Mouse (Mus musculus) midbrain, embryonic 16.5 days (tissue): ENCODE data around the gene Rsph10b. TPM values are rescaled to one million over a fixed set of nuclear protein-coding genes. Genes with fewer than 3 reads are reported as not detected.
A peak's percentile ranks its signal among the peaks of the same experiment; 100 is the strongest.

Experiments
- ATAC-seq: fragments of 200-750 bp; cut with Nextera tagmentation; 2 replicates; pipeline ENCODE4 v1.8.0; 2017; ENCODE audit warnings: moderate TSS enrichment
- H3K27ac ChIP-seq: fragments of 300-500 bp; sonication (generic); 2 replicates; pipeline ENCODE4 v1.5.1; 2014; ENCODE audit warnings: mild to moderate bottlenecking, low read length, mixed read lengths
- H3K27me3 ChIP-seq: fragments of 300-500 bp; sonication (generic); 2 replicates; pipeline ENCODE4 v1.6.1; 2014; ENCODE audit warnings: low read depth, low read length, mixed read lengths; ENCODE audit not compliant: control insufficient read depth, insufficient read depth
- H3K36me3 ChIP-seq: fragments of 300-500 bp; sonication (generic); 2 replicates; pipeline ENCODE4 v1.6.1; 2014; ENCODE audit warnings: mild to moderate bottlenecking, low read length, moderate library complexity, mixed read lengths; ENCODE audit not compliant: control insufficient read depth, insufficient read depth
- H3K4me1 ChIP-seq: fragments of 300-500 bp; sonication (generic); 2 replicates; pipeline ENCODE4 v1.6.1; 2014; ENCODE audit warnings: mild to moderate bottlenecking, low read length, mixed read lengths; ENCODE audit not compliant: control insufficient read depth, insufficient read depth
- H3K4me2 ChIP-seq: fragments of 300-500 bp; sonication (generic); 2 replicates; pipeline ENCODE4 v1.6.1; 2014; ENCODE audit warnings: mild to moderate bottlenecking, low read length, mixed read lengths
- H3K4me3 ChIP-seq: fragments of 300-500 bp; sonication (generic); 2 replicates; pipeline ENCODE4 v1.5.1; 2014; ENCODE audit warnings: low read depth, mild to moderate bottlenecking, low read length, moderate library complexity, mixed read lengths
- H3K9ac ChIP-seq: fragments of 300-500 bp; sonication (generic); 2 replicates; pipeline ENCODE4 v1.6.1; 2014; ENCODE audit warnings: low read depth, low read length, mixed read lengths
- H3K9me3 ChIP-seq: fragments of 300-500 bp; sonication (generic); replicated peaks from 2 replicates; pipeline ENCODE4 v1.6.1; 2014; ENCODE audit warnings: mild to moderate bottlenecking, low read length, mixed read lengths; ENCODE audit not compliant: control insufficient read depth, poor library complexity, severe bottlenecking
- WGBS: fragments of 180-500 bp; shearing (Covaris S2); extraction: QIAGEN DNeasy Blood & Tissue Kit; methylation state at CpG from one replicate; pipeline ENCODE4 v1.1.7; 2014; 5-methylcytosine and 5-hydroxymethylcytosine counted together
- polyA plus RNA-seq: library from polyadenylated mRNA; unstranded; fragments of >200 nt; fragmentation: Nextera tagmentation; extraction: Ambion mirVana; gene quantifications from 2 replicates; pipeline ENCODE4 v1.2.1, GENCODE M21; 2015

Gene Rsph10b
- polyA plus RNA-seq, 1 experiment from 2014 or later = 3.6 TPM

DNA sequence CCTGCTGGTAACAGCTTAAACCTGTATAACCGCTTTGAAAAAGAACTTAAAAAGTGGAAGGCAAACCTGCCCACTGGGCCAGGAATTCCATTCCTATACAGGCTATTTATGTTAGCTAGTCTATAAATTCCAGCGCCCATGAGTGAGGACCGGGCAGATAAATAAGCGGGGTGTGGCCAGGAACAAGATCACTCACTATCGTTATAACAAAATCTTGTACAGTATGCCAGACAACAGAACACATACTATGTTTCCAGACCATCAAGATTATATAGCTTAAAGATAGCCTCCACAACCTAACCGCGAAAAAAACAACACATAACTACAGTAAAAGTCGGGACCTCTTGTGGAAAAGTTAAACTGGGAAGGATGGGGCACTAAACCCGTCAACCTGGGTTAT lies 23.9 kb upstream of the Rsph10b start:
- Histone ChIP-seq H3K9me3 (no peaks in the 10 kb centered on the region), H3K27ac (peak overlapping the region; percentile 88), H3K36me3 (peaks cover 11% of the 10 kb centered on the region), H3K27me3 (no peaks in the 10 kb centered on the region), H3K4me3 (peak overlapping the region; percentile 66), H3K4me1 (peaks cover 19% of the 10 kb centered on the region), H3K9ac (peak overlapping the region; percentile 71), H3K4me2 (peak overlapping the region; percentile 90)
- ATAC-seq = peak; percentile 10; the same call in 1 of the 2 replicates
- WGBS = 3% methylated on average over 9 of the region's 9 CpGs

DNA sequence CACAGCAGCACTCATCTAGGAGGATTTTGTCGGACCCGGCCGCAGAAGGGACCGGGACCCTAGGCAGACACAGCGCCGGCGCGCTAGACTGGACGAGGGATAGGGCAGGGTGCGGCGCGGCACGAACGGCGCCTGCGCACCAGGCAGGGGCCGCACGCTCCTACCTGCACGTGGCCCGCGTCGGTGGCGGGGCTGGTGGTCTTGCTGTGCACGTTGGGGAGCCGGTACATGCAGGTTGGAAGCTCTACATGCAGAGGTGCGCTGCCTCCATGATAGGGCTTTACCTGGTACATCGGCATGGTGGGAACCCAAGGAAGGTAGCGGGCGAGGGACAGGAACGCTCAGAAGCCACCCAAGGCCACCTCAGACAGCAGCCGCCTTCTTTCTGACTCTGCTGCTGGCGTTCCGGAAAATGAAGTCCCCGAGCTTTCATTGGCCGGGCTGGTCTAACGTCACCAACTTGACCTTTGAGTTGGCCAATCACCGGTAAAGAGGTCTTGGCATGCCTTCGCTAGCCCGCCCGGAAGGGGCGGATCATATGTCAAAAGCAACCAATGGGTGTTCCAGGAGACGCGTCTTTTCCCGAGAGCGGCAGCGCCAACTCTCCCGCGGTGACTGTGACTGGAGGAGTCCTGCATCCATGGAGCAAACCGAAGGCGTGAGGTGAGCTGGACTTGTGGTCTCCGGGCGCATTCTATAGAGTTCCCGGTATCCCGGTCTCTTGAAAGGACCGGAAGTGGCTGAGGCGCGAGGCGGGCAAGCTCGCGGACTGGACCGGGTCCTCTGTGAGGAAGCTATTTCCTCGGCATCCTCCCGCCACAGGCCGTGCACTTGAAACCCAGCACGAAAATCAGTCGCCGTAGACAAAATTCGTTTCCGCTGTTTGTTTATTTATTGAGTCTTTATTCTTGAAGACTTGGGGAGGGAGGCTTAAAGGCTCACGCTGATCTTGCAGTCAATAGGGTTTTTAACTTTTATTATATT lies 23.1 kb upstream of the Rsph10b start, which contains the start of the genes Aimp2 and Pms2:
Gene Aimp2 (minus strand): TSS at position 431 of the 984 bp plus-strand sequence.
Gene Pms2 (plus strand): TSS at position 548 of the 984 bp plus-strand sequence.
- H3K9me3 ChIP-seq = no peaks in the 10 kb centered on the region
- H3K4me1 ChIP-seq = peaks cover 19% of the 10 kb centered on the region
- H3K27me3 ChIP-seq = no peaks in the 10 kb centered on the region
- peaks cover 9% of the 10 kb centered on the region for H3K36me3 ChIP-seq
- H3K9ac ChIP-seq = peak within 1 kb of the TSS; percentile 71
- under 1% methylated on average over 70 of the region's 70 CpGs for WGBS
- peak within 1 kb of the TSS; percentile 88 for H3K27ac ChIP-seq
- H3K4me2 ChIP-seq = peak within 1 kb of the TSS; percentile 90
- peak; percentile 100 for ATAC-seq
- H3K4me3 ChIP-seq = peak within 1 kb of the TSS; percentile 66

DNA sequence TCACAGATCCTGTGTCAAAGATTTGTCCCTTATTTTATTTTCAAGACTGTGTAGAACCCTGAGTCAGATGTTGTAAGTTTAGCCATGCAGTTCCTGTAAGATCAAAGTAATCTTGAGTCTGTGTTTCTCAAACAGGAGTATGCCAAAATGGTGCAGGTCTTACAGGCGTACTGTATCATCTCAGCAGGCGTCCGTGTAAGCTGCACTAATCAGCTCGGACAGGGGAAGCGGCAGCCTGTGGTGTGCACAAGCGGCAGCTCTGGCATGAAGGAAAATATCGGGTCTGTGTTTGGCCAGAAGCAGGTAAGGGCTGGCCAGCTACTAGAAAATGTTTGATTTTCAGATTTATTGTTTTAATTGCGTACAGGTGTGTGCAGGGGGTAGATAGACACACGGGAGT lies 16.6 kb upstream of the Rsph10b start:
- no peak for ATAC-seq

DNA sequence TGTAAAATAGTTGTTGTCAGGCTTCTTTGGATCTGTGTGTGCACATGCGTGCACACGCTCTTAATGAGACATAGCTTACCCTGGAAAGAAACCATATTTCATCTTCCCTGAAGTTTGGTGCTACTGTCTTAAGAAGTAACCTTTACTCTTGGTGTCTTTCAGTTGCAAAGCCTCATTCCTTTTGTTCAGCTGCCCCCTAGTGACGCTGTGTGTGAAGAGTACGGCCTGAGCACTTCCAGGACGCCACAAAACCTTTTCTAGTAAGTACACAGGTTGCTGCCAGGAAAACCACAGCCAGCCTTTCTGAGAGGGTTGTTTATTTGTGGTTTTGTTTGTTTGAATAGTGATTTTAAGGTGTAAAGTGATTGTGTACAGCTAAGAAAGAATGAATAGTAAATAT lies 15.4 kb upstream of the Rsph10b start:
- H3K4me3 ChIP-seq = no peak overlapping the region
- H3K9ac ChIP-seq = no peak overlapping the region
- no peak overlapping the region for H3K4me2 ChIP-seq
- H3K27ac ChIP-seq = no peak overlapping the region
- H3K4me1 ChIP-seq = no peaks in the 10 kb centered on the region
- no peaks in the 10 kb centered on the region for H3K27me3 ChIP-seq
- 48% methylated on average over 5 of the region's 5 CpGs for WGBS
- no peak for ATAC-seq
- H3K36me3 ChIP-seq = peaks cover 15% of the 10 kb centered on the region
- no peaks in the 10 kb centered on the region for H3K9me3 ChIP-seq

More for the DNA sequence above, 16.6 kb upstream of the Rsph10b start:
- Histone ChIP-seq H3K9ac (no peak overlapping the region), H3K27me3 (no peaks in the 10 kb centered on the region), H3K4me3 (no peak overlapping the region), H3K36me3 (peaks cover 14% of the 10 kb centered on the region; the same call in 1 of the 2 replicates), H3K4me2 (no peak overlapping the region), H3K27ac (no peak overlapping the region), H3K4me1 (peaks cover 1% of the 10 kb centered on the region; the same call in 1 of the 2 replicates), H3K9me3 (no peaks in the 10 kb centered on the region)
- 88% methylated on average over 9 of the region's 9 CpGs for WGBS

DNA sequence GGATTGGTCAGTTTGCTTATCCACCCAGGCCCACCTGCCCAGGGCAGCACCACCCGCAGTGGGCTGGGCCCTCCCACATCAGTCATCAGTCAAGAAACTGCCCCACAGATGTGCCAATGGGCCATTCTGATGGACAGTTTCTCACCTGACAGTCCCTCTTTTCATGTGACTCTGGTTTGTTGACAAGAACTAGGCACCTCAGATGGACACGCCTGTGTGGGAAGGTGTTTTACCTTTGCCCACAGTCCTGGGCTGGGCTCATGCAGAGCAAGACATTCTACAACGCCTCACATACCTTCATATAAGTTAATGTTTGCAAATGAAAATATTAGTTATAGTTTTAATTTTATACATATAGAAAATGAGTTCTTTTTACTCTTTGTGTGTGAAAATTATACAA lies 14.7 kb upstream of the Rsph10b start:
- no peaks in the 10 kb centered on the region for H3K27me3 ChIP-seq
- ATAC-seq = no peak
- H3K4me3 ChIP-seq = no peak overlapping the region
- no peak overlapping the region for H3K4me2 ChIP-seq
- H3K27ac ChIP-seq = no peak overlapping the region
- no peak overlapping the region for H3K9ac ChIP-seq
- H3K36me3 ChIP-seq = peaks cover 18% of the 10 kb centered on the region
- H3K9me3 ChIP-seq = no peaks in the 10 kb centered on the region
- no peaks in the 10 kb centered on the region for H3K4me1 ChIP-seq
- 97% methylated on average over 3 of the region's 3 CpGs for WGBS

DNA sequence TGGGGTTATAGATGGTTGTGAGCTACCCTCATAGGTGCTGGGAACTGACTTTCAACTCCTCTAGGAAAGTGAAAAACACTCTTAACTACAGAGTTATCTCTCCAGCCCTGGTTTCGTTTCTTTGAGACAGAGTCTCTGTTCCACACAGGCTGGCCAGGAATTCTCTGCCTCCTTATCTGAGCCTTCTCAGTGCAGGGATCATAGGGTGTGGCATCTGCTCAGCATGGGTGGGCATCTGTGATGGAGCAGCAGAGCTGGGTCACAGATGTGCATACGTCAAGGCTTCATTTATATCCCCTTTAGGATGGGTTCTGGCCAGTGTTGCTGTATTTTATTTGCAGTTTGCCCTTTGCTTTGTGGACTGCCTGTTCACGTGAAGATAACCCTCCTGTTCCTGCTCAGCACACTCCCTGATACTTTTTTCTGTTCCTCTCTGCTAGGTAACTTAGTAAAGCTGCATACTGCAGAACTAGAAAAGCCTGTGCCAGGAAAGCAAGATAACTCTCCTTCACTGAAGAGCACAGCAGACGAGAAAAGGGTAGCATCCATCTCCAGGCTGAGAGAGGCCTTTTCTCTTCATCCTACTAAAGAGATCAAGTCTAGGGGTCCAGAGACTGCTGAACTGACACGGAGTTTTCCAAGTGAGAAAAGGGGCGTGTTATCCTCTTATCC lies 7.9 kb upstream of the Rsph10b start:
- Histone ChIP-seq H3K9me3 (no peaks in the 10 kb centered on the region), H3K36me3 (peaks cover 37% of the 10 kb centered on the region), H3K27me3 (no peaks in the 10 kb centered on the region), H3K4me3 (no peak overlapping the region), H3K4me1 (no peaks in the 10 kb centered on the region), H3K4me2 (no peak overlapping the region), H3K9ac (no peak overlapping the region), H3K27ac (no peak overlapping the region)
- 94% methylated on average over 6 of the region's 6 CpGs for WGBS
- ATAC-seq = no peak

DNA sequence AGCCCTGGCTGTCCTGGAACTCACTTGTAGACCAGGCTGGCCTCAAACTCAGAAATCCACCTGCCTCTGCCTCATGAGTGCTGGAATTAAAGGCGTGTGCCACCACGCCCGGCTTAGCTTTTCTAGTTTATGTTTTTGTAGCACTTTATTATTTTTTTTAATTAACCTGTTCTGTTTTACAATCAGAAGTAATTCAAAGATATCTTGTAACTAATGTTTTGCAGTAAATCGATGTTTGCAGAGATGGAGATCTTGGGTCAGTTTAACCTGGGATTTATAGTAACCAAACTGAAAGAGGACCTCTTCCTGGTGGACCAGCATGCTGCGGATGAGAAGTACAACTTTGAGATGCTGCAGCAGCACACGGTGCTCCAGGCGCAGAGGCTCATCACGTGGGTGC lies 5.0 kb upstream of the Rsph10b start, which contains the start of gene Gm42421:
Gene Gm42421 (plus strand): TSS at position 301 of the 400 bp plus-strand sequence.
- H3K27me3 ChIP-seq = no peaks in the 10 kb centered on the region
- no peak within 1 kb of the TSS for H3K4me2 ChIP-seq
- H3K36me3 ChIP-seq = peaks cover 35% of the 10 kb centered on the region
- 0 out of 2 replicates have a peak, but pooled peaks cover 1% of the 10 kb centered on the region for H3K4me1 ChIP-seq
- H3K9ac ChIP-seq = no peak within 1 kb of the TSS
- ATAC-seq = no peak
- no peak within 1 kb of the TSS for H3K27ac ChIP-seq
- H3K4me3 ChIP-seq = no peak within 1 kb of the TSS
- no peaks in the 10 kb centered on the region for H3K9me3 ChIP-seq
- 98% methylated on average over 8 of the region's 8 CpGs for WGBS

DNA sequence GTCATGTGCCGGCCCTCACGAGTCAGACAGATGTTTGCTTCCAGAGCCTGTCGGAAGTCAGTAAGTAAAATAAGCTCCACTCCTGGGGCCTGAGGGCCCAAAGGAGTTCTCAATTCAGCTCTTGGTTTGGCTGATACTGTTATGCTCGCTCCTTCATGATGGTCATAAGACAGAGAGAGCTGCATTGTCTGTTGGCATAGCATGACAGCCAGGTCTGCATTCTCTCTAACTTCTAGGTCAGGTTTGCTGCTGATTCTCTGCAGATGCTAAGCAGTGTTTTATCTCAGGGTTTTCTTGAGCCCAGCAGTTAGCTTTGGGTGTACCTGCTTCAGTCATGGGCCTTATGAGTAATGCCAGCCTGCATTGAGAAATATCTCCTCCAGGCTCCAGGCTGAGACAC lies 3.5 kb upstream of the Rsph10b start:
- Histone ChIP-seq H3K9ac (no peak overlapping the region), H3K4me3 (no peak overlapping the region), H3K27me3 (no peaks in the 10 kb centered on the region), H3K27ac (no peak overlapping the region), H3K9me3 (no peaks in the 10 kb centered on the region), H3K4me2 (no peak overlapping the region), H3K4me1 (0 out of 2 replicates have a peak, but pooled peaks cover 2% of the 10 kb centered on the region), H3K36me3 (peaks cover 30% of the 10 kb centered on the region)
- 94% methylated on average over 4 of the region's 4 CpGs for WGBS
- ATAC-seq = no peak
